Mouse (Mus musculus): ENCODE results near the gene Sphkap. TPM values are rescaled to one million over a fixed set of nuclear protein-coding genes. Genes with fewer than 3 reads are reported as not detected.

Sphkap gene
- total RNA-seq (2015; ENCODE audit: low replicate concordance) (not detected in 2 replicates), total RNA-seq (2017; ENCODE audit: low replicate concordance) (not detected in 2 replicates)

DNA sequence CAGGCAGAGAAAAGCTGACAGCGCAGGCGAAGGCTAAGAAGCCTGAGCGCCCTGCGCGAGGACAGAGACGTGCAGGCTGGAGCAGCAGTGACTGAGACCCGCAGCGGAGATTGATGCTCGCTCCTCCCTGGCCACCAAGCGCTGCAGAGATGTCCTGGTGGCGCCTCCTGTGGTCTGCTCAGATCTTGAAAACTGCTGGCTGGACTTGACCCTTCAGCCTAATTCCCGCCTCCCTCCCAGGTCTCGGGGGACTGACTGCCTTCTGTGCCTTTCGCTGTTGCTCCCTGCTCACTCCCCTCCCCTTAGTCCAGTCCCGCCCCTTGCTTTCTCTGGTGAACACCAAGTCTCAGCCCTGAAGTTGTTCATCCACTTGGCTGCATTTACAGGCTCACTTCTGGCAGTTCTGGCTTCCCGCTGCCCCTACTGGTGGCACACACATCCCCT is at the start of gene Sphkap:
TSS of gene Sphkap (minus strand) at position 180 of the 444 bp plus-strand sequence.
- ATAC-seq (replicated peaks; ENCODE audit: low FRiP score, poor library complexity, severe bottlenecking) = no peak

- ATAC-seq (replicated peaks; ENCODE audit: low FRiP score, poor library complexity, severe bottlenecking) = no peak
These were observed 43.3 kb upstream of the Sphkap start for GRCm38 (mm10) chr1:83451291-83451690.

DNA sequence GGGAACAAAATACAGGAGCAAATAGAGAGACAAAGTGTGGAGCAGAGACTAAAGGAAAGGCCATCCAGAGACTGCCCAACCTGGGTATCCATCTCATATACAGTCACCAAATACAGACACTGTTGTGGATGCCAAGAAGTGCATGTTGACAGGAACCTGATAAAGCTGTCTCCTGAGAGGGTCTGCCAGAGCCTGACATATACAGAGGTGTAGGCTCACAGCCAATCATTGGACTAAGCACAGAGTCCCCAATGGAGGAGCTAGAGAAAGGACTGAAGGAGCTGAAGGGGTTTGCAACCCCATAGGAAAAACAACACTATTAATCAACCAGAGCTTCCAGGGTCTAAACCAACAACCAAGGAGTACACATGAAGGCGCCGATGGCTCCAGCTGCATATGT is 32.4 kb upstream of the Sphkap start:
- ATAC-seq (replicated peaks; ENCODE audit: low FRiP score, poor library complexity, severe bottlenecking) = no peak

DNA sequence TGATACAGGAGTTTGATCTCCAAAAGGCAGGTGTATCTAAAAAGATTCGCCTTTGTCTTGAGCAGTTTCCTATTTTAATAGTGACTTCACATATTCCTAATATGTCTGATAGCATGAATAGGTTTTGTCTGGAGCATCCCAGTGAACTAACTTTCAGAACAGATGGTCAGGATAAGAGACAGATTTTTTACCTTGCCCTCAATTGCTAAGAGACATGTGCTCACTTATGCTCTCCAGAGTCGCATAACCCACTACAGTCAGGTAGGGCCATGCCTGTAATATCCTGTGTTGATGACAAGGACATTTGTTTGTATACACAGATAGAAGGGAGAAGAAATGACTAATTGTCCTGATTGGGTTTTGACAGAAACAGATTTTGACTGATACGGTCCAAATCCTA is 25.9 kb upstream of the Sphkap start:
- ATAC-seq (replicated peaks; ENCODE audit: low FRiP score, poor library complexity, severe bottlenecking) = no peak

- ATAC-seq (replicated peaks; ENCODE audit: low FRiP score, poor library complexity, severe bottlenecking) = no peak
These were observed 21.9 kb upstream of the Sphkap start for GRCm38 (mm10) chr1:83429866-83430265.

GRCm38 (mm10) chr1:83407616-83408015 is 384 bp downstream of the Sphkap start:
- no peak for ATAC-seq (replicated peaks; ENCODE audit: low FRiP score, poor library complexity, severe bottlenecking)

- no peak for ATAC-seq (replicated peaks; ENCODE audit: low FRiP score, poor library complexity, severe bottlenecking)
These were observed 984 bp downstream of the Sphkap start for GRCm38 (mm10) chr1:83406882-83407549.

DNA sequence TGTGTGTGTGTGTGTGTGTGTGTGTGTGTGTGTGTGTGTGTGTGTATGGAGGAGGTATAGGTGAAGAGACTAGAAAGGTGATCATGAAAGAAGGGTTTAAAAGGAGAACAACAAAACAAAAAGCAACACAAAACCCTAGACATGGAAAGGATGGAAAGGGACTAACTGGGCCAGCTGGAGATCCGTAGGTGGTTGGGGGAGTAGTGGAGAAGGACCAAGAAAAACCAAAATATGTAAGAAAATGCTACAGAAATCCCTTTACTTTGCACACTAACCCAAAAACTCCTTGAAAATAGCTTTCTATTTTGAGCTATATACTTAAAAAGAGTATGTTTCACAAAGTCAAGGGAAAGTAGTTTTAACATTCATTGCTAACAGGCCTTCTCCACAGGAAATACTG is 6.9 kb downstream of the Sphkap start:
- no peak for ATAC-seq (replicated peaks; ENCODE audit: low FRiP score, poor library complexity, severe bottlenecking)

DNA sequence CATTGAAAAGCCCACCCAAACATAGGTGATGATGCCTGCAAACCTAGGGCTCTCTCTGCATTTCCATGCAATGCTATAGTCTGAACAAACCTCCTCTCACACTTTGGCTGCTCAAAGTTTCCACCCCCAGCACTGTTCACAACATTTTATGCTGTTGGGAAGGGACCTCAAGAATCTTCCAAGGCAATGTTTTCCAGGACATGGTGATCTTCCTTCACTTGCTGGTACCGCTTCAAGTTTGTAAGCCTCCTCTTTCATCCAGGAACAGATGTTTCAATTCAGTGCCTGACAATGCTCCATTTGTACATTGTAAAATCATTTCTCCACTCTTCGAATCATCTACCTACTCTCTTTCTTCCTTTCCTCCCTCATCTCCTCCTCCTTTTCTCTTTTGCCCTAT is 11.7 kb downstream of the Sphkap start:
- ATAC-seq (replicated peaks; ENCODE audit: low FRiP score, poor library complexity, severe bottlenecking) = no peak

- ATAC-seq (replicated peaks; ENCODE audit: low FRiP score, poor library complexity, severe bottlenecking) = no peak
These were observed 12.4 kb downstream of the Sphkap start for GRCm38 (mm10) chr1:83395559-83395958.

DNA sequence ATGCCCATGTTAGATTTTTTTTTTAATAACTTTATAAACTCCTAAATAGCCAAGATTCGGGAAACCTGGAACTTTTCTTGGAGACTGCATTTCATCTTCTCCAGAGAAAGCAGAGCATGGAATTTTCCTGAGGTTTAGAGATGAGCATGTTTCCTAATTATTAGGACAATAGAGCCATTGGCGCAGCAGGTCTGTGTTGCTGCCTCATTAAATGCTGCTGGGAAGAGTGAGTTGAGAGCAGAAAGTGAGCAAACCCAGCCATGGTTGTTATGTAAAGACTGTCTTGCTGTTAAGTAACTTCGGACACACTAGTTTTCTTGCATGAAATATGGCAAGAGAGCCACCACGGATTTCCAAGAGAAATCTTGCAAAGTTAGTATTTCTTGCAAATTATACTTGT is 18.6 kb downstream of the Sphkap start:
- ATAC-seq (replicated peaks; ENCODE audit: low FRiP score, poor library complexity, severe bottlenecking) = no peak

- ATAC-seq (replicated peaks; ENCODE audit: low FRiP score, poor library complexity, severe bottlenecking) = no peak
These were observed 30.6 kb downstream of the Sphkap start for GRCm38 (mm10) chr1:83377404-83377803.

DNA sequence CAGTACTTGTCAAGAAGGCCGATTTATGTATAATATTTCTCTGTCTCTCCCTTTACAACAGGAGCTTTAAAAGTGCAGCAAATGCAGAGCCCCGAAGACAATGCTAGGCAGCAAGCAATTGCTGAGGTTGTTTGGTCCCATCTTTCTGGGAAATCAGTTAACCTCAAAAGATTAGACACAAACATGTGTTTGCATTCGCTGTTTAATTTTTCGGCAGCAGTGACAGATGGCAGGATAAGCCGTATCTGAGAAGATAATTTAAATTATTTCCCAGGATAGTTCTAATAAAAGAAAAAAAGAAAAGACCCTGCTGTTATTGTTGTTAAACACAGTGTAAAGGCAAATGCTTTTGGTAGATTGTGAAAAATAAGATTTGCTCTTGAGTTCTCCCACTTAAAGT is 41.5 kb downstream of the Sphkap start:
- no peak for ATAC-seq (replicated peaks; ENCODE audit: low FRiP score, poor library complexity, severe bottlenecking)

DNA sequence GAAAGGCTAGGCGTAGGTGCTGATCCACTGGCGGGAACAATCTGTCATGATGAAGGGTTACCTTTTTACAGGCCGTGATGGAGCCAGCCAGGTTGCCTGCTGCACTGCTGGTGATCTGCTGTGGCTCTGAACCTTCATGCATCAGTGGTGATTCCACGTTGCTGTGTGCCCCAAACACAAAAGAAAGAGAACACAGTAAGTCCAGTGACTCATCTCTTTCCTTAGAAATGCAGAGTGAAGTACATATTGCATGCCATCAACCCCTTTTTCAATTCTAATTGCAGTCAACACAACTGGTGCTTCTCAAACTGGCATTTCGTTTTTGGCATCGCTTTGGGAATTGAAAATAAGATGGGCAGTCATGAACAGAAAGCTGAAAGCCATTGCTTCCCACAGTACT is 45.8 kb downstream of the Sphkap start:
- ATAC-seq (replicated peaks; ENCODE audit: low FRiP score, poor library complexity, severe bottlenecking) = no peak

DNA sequence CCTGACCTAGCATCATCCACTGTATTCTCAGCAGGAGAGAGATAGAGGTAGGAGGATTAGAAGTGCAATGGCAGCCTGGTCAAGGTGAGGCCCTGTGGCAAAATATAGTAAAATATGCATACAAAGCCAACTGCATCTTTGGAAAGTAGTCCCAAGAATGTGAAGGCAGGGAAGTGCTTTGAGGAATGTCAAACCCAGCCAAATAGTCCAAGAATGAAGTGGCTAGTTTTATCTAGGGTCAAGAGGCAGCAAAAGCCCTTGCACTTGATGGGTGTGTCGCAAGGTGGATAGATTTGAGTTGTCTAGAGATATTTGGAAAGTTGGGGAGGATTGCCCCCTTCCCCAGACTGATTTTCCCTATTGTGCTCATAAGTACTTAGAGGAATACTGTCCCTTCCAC is 61.5 kb downstream of the Sphkap start:
- ATAC-seq (replicated peaks; ENCODE audit: low FRiP score, poor library complexity, severe bottlenecking) = no peak

GRCm38 (mm10) chr1:83345572-83345971 is 62.4 kb downstream of the Sphkap start:
- ATAC-seq (replicated peaks; ENCODE audit: low FRiP score, poor library complexity, severe bottlenecking) = no peak

- ATAC-seq (replicated peaks; ENCODE audit: low FRiP score, poor library complexity, severe bottlenecking) = no peak
These were observed 62.9 kb downstream of the Sphkap start for GRCm38 (mm10) chr1:83345069-83345468.

DNA sequence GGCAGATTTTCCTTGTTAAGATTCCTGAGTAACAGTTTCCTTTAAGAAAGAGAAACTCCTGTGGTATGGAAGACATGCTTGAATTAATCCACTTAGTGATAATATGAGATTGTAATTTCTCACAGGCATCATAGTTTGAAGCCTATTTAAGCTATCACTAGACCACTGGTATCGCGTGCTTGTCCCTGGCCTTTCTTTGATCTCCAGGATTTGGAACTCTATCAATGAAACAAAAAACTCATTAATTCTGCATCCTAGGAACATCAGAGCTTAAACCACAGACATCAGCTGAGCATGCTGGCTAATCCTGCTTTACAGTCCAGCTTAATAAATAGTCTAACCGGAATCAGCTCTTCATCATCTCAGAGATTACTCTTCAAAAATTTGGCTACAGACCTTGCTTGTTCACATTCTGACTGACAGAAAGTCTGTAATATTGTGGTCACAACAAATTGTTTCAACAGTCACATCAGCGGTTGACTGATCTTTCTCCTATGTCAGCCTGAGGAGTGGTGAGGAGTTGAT is 65.2 kb downstream of the Sphkap start:
- ATAC-seq (replicated peaks; ENCODE audit: low FRiP score, poor library complexity, severe bottlenecking) = no peak

GRCm38 (mm10) chr1:83339358-83339757 is 68.6 kb downstream of the Sphkap start:
- no peak for ATAC-seq (replicated peaks; ENCODE audit: low FRiP score, poor library complexity, severe bottlenecking)

- ATAC-seq (replicated peaks; ENCODE audit: low FRiP score, poor library complexity, severe bottlenecking) = no peak
These were observed 91.1 kb downstream of the Sphkap start for GRCm38 (mm10) chr1:83316917-83317316.

GRCm38 (mm10) chr1:83315146-83315545 is 92.9 kb downstream of the Sphkap start:
- ATAC-seq (replicated peaks; ENCODE audit: low FRiP score, poor library complexity, severe bottlenecking) = no peak
